Mouse (Mus musculus) lung, postnatal 36 days (tissue): ENCODE results near the gene Klhdc7b.

ENCODE experiments used
- DNase-seq: peaks from one replicate; pipeline ENCODE4 v3.0.0; 2022; ENCODE audit warnings: mixed read lengths

The Klhdc7b gene

DNA sequence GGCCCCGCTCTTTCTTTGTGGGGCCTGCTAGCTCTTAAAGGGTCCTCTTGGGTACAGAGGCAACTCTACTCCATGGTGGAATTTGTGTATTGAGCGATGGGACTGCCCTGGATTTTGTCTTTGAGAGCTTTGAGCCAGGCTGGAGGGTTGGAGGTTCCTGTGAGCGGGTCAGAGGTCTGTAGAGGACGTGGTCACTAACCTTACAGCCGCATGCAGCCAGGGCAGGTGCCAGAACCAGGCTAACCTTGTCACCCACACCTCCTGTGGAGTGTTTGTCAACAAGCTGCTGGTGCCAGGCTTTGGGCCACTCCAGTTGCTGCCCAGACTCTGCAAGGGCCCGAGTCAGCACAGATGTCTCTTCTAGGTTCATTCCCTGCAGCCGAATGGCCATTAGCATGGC is 8.7 kb upstream of the Klhdc7b start:
- DNase-seq: no peak

DNA sequence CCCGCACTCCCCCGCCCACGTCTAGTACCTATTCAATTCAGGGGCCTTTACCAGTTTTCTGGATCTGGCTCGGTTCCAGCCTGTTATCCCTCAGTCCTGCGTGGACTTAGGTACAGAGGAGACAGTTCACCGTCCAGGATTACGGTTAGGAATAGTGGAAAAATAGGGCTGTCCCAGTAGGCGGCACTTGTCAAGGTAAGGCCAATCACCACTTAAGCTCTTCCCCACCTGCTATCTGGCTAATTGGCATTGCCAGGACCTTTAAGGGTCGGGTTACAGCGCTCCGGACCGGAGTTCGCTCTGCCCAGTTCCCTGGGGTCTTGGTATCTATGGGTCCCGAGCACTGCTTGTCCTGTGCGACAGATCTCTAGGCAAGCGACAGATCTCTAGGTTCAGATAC is 7.8 kb upstream of the Klhdc7b start, which contains the start of gene Tymp:
Gene Tymp (minus strand): TSS at position 83 of the 400 bp plus-strand sequence.
- DNase-seq: no peak

DNA sequence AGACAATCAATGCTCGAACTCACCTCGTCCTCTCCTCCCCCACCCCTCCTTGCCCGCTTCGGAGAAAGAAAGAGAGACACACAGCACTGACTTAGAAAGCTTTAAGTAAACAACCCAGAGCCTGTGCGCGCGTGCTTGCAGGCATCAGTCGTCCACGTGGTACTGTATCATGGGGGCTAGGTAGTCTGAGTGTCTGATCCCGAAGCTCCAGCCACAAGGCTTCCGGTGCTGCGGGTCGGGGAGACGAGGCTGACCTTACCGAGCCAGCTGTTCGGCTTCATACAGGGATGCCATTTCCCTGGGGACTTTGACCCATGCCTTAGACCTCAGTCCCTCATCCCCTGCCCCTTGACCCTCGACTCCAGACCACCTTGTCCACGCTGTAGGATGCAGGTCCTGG is 7.4 kb upstream of the Klhdc7b start:
- no peak for DNase-seq

DNA sequence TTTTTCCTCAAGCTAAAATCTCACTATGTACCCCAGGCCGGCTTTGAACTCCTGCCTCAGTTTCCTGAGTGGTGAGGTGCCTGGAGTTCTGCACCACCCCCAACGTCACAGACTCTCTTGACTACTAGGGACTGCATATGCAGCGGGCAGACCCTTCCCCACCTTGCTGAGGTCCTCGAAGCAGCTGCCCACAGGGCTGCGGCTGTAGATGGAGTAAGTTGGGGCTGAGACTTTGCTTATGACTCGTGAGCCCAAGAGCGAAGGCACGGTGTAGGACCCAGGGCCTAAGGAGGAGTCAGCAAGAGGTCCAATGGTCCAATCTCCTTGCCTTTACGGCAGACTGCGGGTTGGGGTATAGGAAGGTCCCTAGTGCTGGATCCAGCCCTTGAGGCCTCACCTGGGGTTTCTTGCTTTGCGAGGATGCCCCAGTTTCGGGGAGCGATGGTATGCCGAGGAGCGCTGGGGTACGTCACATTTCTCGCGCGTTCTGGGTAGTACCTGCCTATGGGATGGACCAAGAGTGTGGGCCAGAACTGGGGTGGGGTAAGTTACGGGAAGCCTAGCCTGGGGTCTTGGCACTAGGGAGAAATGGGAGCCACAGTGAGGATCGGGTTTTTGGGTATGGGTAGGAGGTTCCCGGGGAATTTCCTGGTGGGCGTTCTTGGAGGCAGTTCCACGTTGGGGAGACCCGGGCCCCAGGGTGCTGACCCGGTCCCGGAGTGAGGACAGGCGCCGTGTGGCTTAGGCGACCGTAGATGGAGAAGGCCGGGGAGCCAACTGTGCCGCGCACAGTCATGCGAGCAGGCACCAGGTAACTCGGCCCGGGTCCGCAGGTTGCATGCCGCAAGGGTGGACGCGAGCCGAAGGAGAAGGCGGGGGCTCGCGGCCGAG is 6.5 kb upstream of the Klhdc7b start:
- no peak for DNase-seq

DNA sequence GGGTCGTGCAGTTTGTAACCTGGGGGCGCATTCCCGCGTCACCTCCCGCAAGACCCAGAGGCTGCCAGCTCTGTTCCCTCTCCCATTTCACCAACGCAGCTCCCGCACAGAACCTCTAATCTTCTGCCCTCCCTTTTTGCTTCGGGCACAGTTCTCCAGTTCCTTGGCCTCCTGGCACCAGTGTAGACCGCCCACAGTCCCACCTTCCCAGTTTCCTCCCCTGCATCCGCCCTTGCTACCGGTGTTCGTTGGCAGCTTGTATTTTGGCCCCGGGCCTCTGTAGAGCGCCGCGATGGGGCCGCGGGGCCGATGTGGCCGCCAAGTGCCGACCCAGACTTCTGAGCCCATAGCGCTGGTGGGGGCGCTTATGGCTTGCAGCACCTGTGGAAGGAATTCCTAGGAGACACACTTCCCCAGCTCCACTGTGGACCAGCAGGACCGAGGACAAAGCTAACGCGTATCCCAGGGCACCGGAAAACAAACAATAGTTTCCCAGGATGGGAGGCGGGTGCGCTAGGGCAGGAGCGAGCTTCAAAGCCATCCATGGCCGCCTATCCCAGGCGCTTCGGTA is 5.8 kb upstream of the Klhdc7b start, which contains the start of gene Odf3b:
Gene Odf3b (minus strand): TSS at position 452 of the 571 bp plus-strand sequence.
- DNase-seq: peak; percentile 52

DNA sequence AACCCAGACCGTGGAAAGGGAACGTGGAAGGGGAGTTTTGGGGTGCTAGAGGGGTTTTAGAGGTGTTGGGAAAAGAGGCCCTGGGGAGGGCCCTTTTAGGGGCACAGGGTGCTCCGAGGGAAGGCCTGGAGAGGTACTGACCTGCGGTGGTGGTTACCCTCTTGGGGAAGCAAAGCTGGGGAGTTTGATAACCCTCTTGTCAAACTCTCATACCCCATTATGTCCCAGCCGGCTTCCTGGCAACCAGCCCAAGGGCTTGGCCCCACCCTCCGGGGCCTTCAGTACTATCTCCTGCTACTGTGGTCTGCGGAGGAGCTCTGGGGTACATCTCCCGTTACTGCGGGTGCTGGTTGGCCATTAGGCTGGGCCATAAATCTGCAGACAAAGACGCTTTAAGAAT is 5.3 kb upstream of the Klhdc7b start:
- no peak for DNase-seq

DNA sequence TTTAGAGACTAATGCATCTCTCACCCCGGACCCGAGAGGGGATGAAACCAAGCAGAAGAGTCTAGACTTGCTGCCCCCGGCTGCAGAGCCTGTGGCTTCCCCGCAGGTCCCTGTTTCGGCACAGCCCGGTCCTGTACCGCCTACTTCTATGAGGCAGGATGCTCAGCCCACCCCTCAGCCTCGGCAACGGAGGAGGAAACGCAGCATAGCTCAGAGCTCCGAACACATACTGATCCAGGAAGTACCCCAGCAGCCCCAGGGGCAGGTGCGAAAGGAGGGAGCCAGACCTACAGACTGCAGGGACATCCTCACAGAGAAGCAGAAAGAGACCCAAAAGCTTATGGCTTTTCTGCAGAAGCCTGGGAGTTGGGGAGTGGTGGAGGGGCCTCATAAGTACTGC is 2.4 kb downstream of the Klhdc7b start:
- DNase-seq: no peak

DNA sequence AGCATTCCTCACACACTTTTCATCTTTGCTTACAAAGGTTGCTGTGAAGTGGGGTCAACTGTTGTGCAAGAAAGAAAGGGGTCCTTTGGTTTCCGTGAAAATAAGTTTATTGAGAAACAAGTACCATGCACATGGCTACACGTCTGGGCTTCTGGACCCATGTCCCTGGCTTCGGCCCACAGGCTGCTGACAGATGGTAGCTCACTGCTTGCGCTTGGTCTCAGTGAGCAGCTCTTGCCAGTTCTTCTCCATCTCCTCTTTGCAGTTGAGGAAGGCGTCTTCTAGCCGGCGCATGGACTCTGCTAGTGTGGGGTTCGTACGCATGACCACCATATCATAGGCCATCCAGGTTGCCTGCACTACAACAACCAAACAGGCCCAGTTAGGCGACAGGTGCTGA is 5.4 kb downstream of the Klhdc7b start:
- DNase-seq: no peak

DNA sequence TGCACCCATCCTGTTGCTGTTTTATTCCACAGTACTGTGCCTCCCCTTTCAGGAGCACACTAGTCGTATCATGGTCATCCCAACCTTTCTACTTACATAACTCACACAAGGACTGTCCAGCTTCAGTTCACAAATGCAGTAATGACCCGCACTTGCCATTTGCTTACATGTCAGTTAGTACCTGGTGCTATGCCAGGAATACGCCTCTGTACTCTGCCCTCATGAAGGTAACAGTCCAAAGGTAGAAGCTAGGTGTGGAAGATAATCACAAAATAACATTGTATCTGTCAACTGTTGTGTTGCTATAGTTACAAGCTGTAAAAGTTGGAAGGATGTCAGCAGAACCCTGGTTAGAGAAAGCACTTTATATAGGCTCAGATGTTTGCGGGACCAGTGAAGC is 12.2 kb downstream of the Klhdc7b start:
- no peak for DNase-seq

DNA sequence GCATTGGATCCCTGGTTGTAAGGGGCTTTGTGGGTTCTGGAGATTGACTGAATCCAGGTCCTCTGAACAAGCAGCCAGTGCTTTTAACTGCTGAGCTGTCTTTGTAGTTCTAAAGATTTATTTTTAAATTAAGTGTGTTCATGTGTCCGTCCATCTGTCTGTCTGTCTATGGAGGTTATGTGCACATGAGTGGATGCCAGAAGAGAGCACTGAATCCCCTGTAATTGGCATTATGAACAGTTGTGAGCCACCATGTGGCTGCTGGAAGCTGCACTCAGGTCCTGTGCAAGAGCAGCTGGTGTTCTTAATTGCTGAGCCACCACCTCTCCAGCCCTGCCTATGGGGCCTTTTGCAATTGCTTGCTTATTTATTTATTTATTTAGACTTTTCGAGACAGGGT is 13.4 kb downstream of the Klhdc7b start:
- DNase-seq: no peak

DNA sequence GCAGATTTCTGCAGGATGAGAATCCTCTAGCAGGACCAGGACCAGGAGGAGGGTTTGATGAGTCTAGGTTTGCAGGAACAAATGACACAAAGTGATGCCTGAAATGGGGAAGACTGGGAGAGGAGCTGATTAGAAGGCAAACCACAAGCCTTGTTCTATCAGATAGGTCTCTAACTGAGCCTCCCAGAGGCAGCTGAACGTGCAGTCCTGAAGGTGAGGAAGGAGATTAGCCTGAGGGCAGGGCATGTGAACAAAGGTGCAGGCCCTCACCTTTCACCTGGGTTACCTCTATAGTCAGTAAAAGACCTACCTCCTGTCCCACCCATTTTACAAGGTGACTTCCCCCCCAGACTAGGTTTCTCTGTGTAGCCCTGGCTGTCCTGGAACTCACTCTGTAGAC is 15.0 kb downstream of the Klhdc7b start:
- no peak for DNase-seq

DNA sequence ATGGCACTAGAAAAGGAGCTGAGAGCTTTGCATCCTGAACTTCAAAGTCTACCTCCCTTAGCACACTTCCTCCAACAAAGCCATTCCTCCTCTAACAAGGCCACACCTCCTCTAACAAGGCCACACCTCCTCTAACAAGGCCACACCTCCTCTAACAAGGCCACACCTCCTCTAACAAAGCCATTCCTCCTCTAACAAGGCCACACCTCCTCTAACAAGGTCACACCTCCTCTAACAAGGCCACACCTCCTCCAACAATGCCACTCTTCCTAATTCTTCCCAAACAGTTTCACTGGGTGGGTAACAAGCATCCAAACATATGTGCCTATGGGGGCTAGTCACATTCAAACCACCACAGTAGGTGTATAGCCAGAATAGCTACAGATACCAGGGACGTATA is 17.8 kb downstream of the Klhdc7b start:
- no peak for DNase-seq

DNA sequence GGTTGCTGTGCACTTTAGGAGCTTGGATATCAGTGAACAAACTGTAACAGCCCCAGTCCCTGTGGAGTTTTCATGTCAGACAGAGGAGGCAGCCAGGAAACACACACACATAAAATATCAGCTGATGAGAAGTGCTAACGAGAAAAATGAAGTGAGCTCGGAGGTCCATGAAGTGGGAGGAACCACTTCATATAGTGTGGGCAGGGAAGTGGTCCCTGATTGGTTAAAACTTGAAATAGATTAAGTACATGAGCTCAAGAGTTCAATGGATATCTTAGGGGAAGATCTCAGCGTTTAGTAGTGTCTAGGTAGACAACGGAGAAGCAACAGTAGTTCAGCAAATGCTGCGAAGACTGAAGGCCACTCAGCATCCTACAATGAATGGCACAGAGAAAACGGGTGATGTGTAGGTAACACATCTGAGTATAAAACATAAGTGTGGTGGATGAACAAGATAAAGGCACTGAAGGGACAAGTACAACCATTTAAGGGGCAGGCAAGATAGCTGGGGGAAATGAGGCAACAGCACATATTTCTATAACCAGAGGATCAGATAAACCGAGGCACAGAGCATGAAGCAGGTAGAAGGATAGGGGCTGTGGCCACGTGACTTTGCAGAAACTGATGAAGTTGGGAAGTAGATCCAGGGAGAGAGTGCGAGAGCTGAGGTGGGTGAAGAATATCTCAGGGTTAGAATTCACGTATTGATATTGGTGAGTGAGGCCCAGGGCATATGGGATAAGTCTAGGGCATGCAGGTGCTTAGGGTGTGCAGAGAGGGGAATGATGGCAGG is 20.3 kb downstream of the Klhdc7b start:
- no peak for DNase-seq

DNA sequence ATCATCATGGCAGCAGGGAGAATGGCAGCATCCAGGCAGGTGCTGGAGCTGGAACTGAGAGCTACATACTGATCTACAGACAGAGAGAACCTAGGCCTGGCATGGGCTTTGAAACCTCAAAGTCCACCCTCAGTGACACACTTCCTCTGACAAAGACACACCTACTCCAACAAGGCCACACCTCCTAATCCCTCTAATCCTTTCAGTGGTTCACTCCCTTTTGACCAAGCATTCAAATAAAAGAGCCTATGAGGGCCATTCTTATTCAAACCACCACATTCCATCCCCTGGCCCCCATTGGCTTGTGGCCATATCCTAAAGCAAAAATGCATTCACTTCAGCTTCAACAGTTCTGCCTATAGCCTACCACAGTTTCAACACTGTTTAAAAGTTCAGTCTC is 22.0 kb downstream of the Klhdc7b start:
- DNase-seq: no peak

DNA sequence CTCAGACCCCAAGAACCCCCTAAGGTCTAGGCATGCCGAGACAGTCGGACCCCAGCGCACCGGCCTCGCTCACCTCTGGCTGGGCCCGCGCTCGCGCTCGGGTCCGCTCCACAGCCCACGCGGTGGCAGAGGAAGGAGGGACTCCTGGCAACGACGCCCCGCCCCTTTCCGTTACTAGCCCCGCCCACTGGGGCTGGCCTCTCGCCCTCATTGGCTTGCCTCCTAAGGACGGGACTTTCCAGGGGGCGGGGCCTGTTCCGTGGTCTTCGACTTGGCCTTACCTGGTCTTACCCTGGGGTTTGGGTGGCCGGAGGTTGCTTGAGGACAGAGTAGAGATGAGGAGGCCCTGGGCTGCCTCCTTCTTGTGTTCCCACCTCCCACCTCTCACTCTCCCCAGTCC is 25.4 kb downstream of the Klhdc7b start, which contains the start of gene Syce3:
Gene Syce3 (minus strand): TSS at position 386 of the 400 bp plus-strand sequence.
- no peak for DNase-seq

DNA sequence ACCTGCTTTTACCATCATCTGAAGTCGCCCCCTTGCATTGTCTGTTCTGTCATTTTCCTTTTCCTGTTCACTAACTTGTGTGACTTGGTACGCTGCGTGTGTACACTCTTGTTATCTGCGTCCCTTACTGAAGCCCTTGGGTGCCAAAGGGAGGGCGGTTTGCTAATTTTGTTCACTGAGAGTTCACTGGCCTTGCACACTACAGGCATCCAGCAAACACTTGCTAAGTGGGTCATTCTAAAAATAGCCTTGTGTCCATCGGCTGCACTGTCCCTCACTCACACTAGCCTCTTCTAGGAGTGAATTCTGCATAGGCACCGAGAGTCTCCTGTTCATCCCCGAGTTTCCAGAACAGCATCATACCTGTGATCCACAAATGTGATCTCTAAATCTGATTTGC is 30.6 kb downstream of the Klhdc7b start:
- no peak for DNase-seq

DNA sequence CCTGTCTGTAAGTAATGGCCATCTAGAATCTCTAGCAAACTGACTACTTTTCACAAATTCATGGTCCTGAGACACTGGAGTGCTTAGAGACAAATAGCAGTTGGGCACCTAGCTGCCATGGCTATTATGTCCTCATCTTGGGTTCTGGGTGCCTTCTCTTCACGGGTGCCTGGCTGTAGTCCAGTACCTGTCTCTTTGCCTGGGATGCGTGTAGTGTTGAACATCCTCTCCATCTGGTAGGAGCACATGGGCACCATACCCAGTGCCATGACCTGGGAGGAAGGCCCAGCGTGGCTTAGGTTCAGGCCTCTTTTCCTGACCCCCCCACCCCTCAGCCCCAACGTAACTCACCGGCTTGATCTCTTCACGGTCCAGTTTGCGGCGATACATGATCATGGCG is 37.2 kb downstream of the Klhdc7b start:
- DNase-seq: no peak

DNA sequence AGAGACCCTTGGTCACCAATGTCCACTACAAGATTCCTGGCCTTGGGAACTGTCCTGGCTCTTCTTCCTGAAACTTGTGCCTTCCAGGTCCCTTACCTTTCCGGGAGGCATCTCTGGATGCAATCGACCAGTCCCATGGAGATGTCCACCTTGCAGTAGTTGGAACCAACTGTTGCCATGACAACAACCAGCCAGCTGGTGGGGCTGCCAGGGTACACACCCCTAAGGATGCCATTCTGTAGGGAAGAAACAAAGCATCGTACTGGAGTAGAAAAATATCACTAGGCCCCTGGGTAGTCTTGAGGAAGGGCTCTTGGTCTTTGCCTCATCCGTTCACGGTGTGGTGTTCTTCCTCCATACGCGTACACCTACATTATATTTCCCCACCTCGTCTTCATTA is 39.9 kb downstream of the Klhdc7b start:
- DNase-seq: no peak

DNA sequence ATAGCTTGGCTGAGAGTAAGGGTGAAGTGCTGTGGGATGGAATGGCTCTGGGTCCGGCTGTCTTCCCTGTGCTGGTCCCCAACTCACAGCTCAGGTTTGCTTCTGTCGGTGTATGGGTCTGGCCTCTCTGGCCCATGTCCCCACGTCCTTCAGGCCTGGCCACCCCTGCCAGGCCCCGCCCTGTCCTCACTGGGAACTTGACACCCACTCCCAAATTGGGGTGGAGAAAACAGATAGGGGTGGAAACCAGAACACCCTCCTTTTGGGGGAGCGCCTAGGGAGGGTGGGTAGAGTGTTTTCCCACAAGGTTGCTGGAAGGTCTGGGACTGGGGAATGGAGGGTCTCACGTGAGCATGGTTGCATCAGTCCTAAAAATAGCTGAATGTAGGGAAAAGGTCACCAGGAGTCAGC is 41.0 kb downstream of the Klhdc7b start, which contains the start of gene Cpt1b:
Gene Cpt1b (minus strand): TSS at position 153 of the 411 bp plus-strand sequence.
- no peak for DNase-seq

DNA sequence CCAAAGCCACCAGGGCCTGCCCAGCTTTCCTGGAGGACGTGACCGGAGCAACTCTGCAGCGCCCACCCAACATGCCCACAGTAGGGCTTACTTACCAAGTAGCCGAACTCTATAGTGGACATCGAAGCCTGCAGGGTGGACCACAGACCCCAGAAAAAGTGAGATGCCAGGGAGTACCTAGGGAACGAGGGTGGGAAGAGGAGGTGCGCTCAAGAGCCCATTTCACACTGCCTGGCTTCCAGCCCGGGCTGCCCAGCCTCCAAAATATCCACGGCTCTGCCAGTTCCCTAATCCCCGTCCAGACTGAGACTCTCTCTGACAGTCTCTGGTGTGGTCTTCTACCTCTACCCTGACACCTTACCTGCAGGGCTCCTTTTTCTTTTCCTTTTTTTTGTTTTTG is 42.0 kb downstream of the Klhdc7b start:
- DNase-seq: no peak

DNA sequence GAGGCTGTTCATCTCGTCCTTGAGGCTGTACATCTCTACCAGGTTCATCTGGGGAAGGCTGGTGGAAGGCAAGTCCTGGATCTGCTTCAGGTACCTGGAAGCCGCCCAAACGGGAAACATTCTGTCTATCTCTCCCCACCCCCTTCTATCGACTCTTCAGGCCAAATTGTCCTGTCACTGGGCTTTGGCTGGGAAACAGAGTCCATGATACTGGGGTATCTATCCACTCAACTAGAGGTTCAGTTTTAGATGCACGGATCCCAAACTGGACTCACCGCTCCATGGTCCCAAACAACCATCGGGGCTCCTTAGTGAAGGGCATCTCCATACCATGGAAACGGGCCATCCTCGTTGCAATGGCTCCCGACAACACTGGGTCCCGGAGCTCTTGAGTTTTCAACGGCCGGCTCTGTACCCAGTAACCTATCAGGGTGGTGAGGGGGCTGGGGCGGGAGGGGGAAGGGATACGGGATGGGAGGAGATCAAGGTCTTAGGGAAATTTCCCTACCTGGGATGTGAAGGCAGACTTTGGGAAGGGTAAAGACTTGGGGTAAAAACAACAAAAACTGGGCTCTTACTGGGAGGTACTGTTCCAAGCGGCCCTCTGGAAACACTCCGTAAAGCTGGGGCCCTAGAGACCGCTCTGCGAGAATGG is 43.5 kb downstream of the Klhdc7b start:
- no peak for DNase-seq

DNA sequence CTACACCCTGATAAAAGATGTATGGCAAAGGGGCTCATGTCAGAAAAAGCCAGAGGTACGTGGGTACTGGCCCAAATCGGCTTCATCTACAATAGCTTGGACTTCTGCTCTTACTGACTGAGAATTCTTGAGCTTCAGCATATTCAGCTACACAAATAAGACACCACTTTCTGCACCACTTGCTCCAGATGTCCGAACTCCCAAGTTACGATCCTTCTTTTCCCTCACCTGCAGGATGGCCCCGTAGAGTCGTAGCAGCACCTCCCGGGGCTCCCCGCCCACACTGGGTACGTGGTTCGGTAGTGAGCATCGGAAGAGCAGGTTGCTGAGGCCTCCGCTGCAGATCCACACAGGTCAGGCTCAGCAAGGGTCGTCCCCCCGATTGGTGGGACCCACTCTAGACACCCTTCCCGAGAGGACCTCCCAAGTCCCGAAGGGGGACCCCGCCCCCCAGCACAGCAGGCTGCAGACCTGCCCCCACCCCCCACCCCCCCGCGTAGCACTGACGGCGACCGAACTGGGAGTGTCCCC is 44.2 kb downstream of the Klhdc7b start:
- DNase-seq: no peak
